Mouse (Mus musculus): ENCODE data around the gene Tmem82.

Tmem82 gene

GRCm38 (mm10) chr4:141639474-141639873 lies 21.0 kb upstream of the Tmem82 start:
- DNase-seq: no peak

- peak; percentile 58 for DNase-seq
These were observed 18.3 kb upstream of the Tmem82 start for GRCm38 (mm10) chr4:141636693-141637092.

GRCm38 (mm10) chr4:141635991-141636390 lies 17.6 kb upstream of the Tmem82 start:
- no peak for DNase-seq

- DNase-seq: no peak
These were observed 13.9 kb upstream of the Tmem82 start for GRCm38 (mm10) chr4:141632111-141632873.

- no peak for DNase-seq
These were observed 12.8 kb upstream of the Tmem82 start for GRCm38 (mm10) chr4:141631250-141631649.

GRCm38 (mm10) chr4:141630021-141630420 lies 11.6 kb upstream of the Tmem82 start:
- DNase-seq: no peak

- DNase-seq: no peak
These were observed 10.2 kb upstream of the Tmem82 start for GRCm38 (mm10) chr4:141628661-141629060.

- no peak for DNase-seq
These were observed 9.1 kb upstream of the Tmem82 start for GRCm38 (mm10) chr4:141627502-141627901.

GRCm38 (mm10) chr4:141625774-141626550 lies 7.5 kb upstream of the Tmem82 start:
- DNase-seq: no peak

- DNase-seq: no peak
These were observed 6.7 kb upstream of the Tmem82 start for GRCm38 (mm10) chr4:141624983-141625773.

GRCm38 (mm10) chr4:141624134-141624533 lies 5.7 kb upstream of the Tmem82 start:
- no peak for DNase-seq

- DNase-seq: no peak
These were observed 5.2 kb upstream of the Tmem82 start, which contains the start of gene Slc25a34 for GRCm38 (mm10) chr4:141623666-141624065. Gene Slc25a34 (minus strand): TSS chr4:141623821.

GRCm38 (mm10) chr4:141623037-141623436 lies 4.6 kb upstream of the Tmem82 start:
- no peak for DNase-seq

- no peak for DNase-seq
These were observed 4.1 kb upstream of the Tmem82 start for GRCm38 (mm10) chr4:141622580-141622979.

- DNase-seq: peak; percentile 28
These were observed 3.7 kb upstream of the Tmem82 start for GRCm38 (mm10) chr4:141622091-141622490.

GRCm38 (mm10) chr4:141621297-141621696 lies 2.9 kb upstream of the Tmem82 start:
- DNase-seq: no peak

GRCm38 (mm10) chr4:141619299-141619883 lies 958 bp upstream of the Tmem82 start:
- DNase-seq: no peak

GRCm38 (mm10) chr4:141617863-141618564 lies 419 bp downstream of the Tmem82 start:
- DNase-seq: peak; percentile 21

- peak; percentile 31 for DNase-seq
These were observed 1.1 kb downstream of the Tmem82 start for GRCm38 (mm10) chr4:141617299-141617698.

- DNase-seq: no peak
These were observed 1.6 kb downstream of the Tmem82 start for GRCm38 (mm10) chr4:141616811-141617210.

GRCm38 (mm10) chr4:141614946-141615345 lies 3.5 kb downstream of the Tmem82 start:
- DNase-seq: no peak

- no peak for DNase-seq
These were observed 8.9 kb downstream of the Tmem82 start for GRCm38 (mm10) chr4:141609538-141609937.

Measured in cerebellum, adult 9-11 months (tissue).